Mouse (Mus musculus) liver, embryonic 16.5 days (tissue): ENCODE measurements around the gene Eef1b2. TPM values are rescaled to one million over a fixed set of nuclear protein-coding genes. Genes with fewer than 3 reads are reported as not detected.
A peak's percentile ranks its signal among the peaks of the same experiment; 100 is the strongest.

Experiments
- ATAC-seq: fragments of 200-750 bp; cut with Nextera tagmentation; 2 replicates; pipeline ENCODE4 v1.8.0; 2017; ENCODE audit warnings: low read depth, mild to moderate bottlenecking, moderate number of reproducible peaks, moderate library complexity
- H3K27ac ChIP-seq: fragments of 300-500 bp; sonication (generic); 2 replicates; pipeline ENCODE4 v1.5.1; 2014; ENCODE audit warnings: mild to moderate bottlenecking, low read length
- H3K27me3 ChIP-seq: fragments of 300-500 bp; sonication (generic); 2 replicates; pipeline ENCODE4 v1.6.1; 2014; ENCODE audit warnings: low read depth, low read length, mixed read lengths; ENCODE audit not compliant: control insufficient read depth, insufficient read depth
- H3K36me3 ChIP-seq: fragments of 300-500 bp; sonication (generic); 2 replicates; pipeline ENCODE4 v1.6.1; 2014; ENCODE audit warnings: mild to moderate bottlenecking; ENCODE audit not compliant: control insufficient read depth, insufficient read depth
- H3K4me1 ChIP-seq: fragments of 300-500 bp; sonication (generic); 2 replicates; pipeline ENCODE4 v1.6.1; 2014; ENCODE audit warnings: low read depth, low read length, mixed read lengths; ENCODE audit not compliant: control insufficient read depth
- H3K4me2 ChIP-seq: fragments of 300-500 bp; sonication (generic); 2 replicates; pipeline ENCODE4 v1.6.1; 2014; ENCODE audit warnings: low read depth, low read length, mixed read lengths
- H3K4me3 ChIP-seq: fragments of 300-500 bp; sonication (generic); 2 replicates; pipeline ENCODE4 v1.5.1; 2014; ENCODE audit warnings: low read depth, mild to moderate bottlenecking, low read length
- H3K9ac ChIP-seq: fragments of 300-500 bp; sonication (generic); 2 replicates; pipeline ENCODE4 v1.6.1; 2014; ENCODE audit warnings: low read depth, low read length
- H3K9me3 ChIP-seq: fragments of 300-500 bp; sonication (generic); replicated peaks from 2 replicates; pipeline ENCODE4 v1.6.1; 2016; ENCODE audit warnings: low read length; ENCODE audit not compliant: control insufficient read depth
- WGBS: fragments of 180-500 bp; shearing (Covaris S2); extraction: QIAGEN DNeasy Blood & Tissue Kit; methylation state at CpG from one replicate; pipeline ENCODE4 v1.1.7; 2014; ENCODE audit not compliant: insufficient replicate concordance; 5-methylcytosine and 5-hydroxymethylcytosine counted together
- microRNA-seq: library from miRNA; unstranded; fragments of <30 nt; microRNA quantifications from one replicate; pipeline ENCODE4, GENCODE M21; 2016
- polyA plus RNA-seq: library from polyadenylated mRNA; unstranded; fragments of >200 nt; fragmentation: Nextera tagmentation; extraction: Ambion mirVana; gene quantifications from 2 replicates; pipeline ENCODE4 v1.2.1, GENCODE M21; 2015

Gene Eef1b2
- polyA plus RNA-seq, 1 experiment from 2014 or later, result 207 TPM

DNA sequence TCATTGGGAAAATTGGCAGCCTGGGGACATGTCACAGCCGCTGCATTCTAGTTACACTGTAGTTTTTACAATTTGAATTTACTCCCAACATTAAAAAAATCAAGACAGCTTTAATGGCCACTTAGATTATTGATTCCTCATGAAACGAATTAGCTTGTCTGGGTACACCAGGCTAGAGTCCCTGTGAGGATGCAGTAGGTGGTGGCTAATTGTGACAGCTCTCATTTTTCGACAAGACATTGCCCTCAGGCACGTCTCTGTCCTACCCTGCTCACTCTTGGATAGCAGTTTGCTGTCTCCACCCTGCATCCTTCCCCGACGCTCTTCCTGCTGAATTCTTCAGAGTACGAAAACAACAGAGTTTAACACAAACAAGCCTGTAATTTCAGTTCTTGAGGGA, 38.0 kb downstream of the Eef1b2 start:
- no peak for ATAC-seq
- H3K27ac ChIP-seq, result no peak overlapping the region
- H3K9ac ChIP-seq, result no peak overlapping the region
- H3K9me3 ChIP-seq, result no peaks in the 10 kb centered on the region
- H3K27me3 ChIP-seq, result peaks cover 3% of the 10 kb centered on the region; the same call in 1 of the 2 replicates
- H3K4me1 ChIP-seq, result no peaks in the 10 kb centered on the region
- H3K36me3 ChIP-seq, result no peaks in the 10 kb centered on the region
- H3K4me3 ChIP-seq, result no peak overlapping the region
- H3K4me2 ChIP-seq, result no peak overlapping the region
- WGBS, result 28% methylated on average over 7 of the region's 7 CpGs

- Histone ChIP-seq H3K27ac (no peak overlapping the region), H3K4me2 (no peak overlapping the region), H3K4me3 (no peak overlapping the region), H3K36me3 (no peaks in the 10 kb centered on the region), H3K9ac (no peak overlapping the region), H3K27me3 (peaks cover 2% of the 10 kb centered on the region; the same call in 1 of the 2 replicates), H3K4me1 (no peaks in the 10 kb centered on the region), H3K9me3 (no peaks in the 10 kb centered on the region)
- WGBS, result 76% methylated on average over 4 of the region's 4 CpGs
- no peak for ATAC-seq
Measured at GRCm38 (mm10) chr1:63219277-63219676, 42.7 kb downstream of the Eef1b2 start.

GRCm38 (mm10) chr1:63225009-63225408, 48.4 kb downstream of the Eef1b2 start:
- peak; percentile 62 for ATAC-seq
- no peak overlapping the region for H3K4me2 ChIP-seq

GRCm38 (mm10) chr1:63225890-63226289, 49.3 kb downstream of the Eef1b2 start:
- 27% methylated on average over 7 of the region's 7 CpGs for WGBS
- H3K4me2 ChIP-seq, result no peak overlapping the region

More at GRCm38 (mm10) chr1:63225009-63225408, 48.4 kb downstream of the Eef1b2 start:
- no peaks in the 10 kb centered on the region for H3K27me3 ChIP-seq
- no peaks in the 10 kb centered on the region for H3K36me3 ChIP-seq
- no peaks in the 10 kb centered on the region for H3K9me3 ChIP-seq
- H3K4me1 ChIP-seq, result no peaks in the 10 kb centered on the region
- no peak overlapping the region for H3K4me3 ChIP-seq
- H3K9ac ChIP-seq, result no peak overlapping the region
- 26% methylated on average over 4 of the region's 4 CpGs for WGBS
- H3K27ac ChIP-seq, result no peak overlapping the region

DNA sequence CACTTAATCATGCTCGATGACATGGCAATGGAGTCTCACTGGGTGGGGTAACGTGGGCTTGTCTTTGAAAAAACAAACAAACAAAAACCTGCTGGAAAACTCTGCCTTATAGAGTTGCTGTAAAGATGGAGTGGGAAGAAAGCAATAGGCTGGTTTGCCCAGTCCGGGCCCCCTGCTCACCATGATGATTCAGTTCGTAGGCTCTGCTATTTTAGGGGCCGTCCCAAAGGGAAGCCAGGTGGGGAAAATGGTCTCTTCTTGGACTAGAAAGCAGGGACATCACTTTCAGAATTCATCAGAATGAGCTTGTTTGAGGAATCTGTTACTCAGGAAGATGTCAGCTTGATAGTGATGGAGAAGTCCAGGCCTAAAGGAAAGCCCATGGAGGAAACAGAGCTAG, 50.6 kb downstream of the Eef1b2 start:
- Histone ChIP-seq H3K9ac (no peak overlapping the region), H3K9me3 (no peaks in the 10 kb centered on the region), H3K36me3 (no peaks in the 10 kb centered on the region), H3K27me3 (no peaks in the 10 kb centered on the region), H3K4me2 (no peak overlapping the region), H3K27ac (no peak overlapping the region), H3K4me3 (no peak overlapping the region), H3K4me1 (no peaks in the 10 kb centered on the region)
- ATAC-seq, result no peak
- 60% methylated on average over 5 of the region's 5 CpGs for WGBS

More at GRCm38 (mm10) chr1:63225890-63226289, 49.3 kb downstream of the Eef1b2 start:
- H3K4me3 ChIP-seq, result no peak overlapping the region
- H3K27ac ChIP-seq, result no peak overlapping the region
- H3K36me3 ChIP-seq, result no peaks in the 10 kb centered on the region
- no peaks in the 10 kb centered on the region for H3K4me1 ChIP-seq
- no peak for ATAC-seq
- no peak overlapping the region for H3K9ac ChIP-seq
- no peaks in the 10 kb centered on the region for H3K9me3 ChIP-seq
- H3K27me3 ChIP-seq, result no peaks in the 10 kb centered on the region

Small RNA genes lying within 50 kb of the gene (microRNA-seq; reads per million reads assigned to microRNA genes)
- gene Gm24557, result not detected
- not detected for gene Gm27512

Other genes starting within 250 kb of the Eef1b2 start
- 4.5 and 4.9 TPM in 2 replicates for gene Ino80d, start 62.2 kb upstream of the Eef1b2 start, polyA plus RNA-seq
- 92.7 and 96.4 TPM in 2 replicates for gene Ndufs1, start within 50 bp of the Eef1b2 start, polyA plus RNA-seq
- 0.04 TPM in 1 of 2 replicates, not detected in the other for gene Gpr1, start 37.7 kb downstream of the Eef1b2 start, polyA plus RNA-seq
- gene Zdbf2, start 96.4 kb downstream of the Eef1b2 start, polyA plus RNA-seq, result 0.44 and 0.77 TPM in 2 replicates